Mouse (Mus musculus) liver, adult 2 months (tissue): ENCODE results near the gene Spef1. TPM values are rescaled to one million over a fixed set of nuclear protein-coding genes. Genes with fewer than 3 reads are reported as not detected.

Source experiments
- DNase-seq: peaks from one replicate; pipeline ENCODE4 v3.0.0-alpha.2; 2011; ENCODE audit warnings: low read depth, low spot score; ENCODE audit errors: extremely low read depth
- H3K27ac ChIP-seq: fragments of 200-500 bp; replicated peaks from 2 replicates; pipeline ENCODE4 v1.5.1; 2012; ENCODE audit warnings: low read depth, mild to moderate bottlenecking, control low read depth, inconsistent platforms, low read length; ENCODE audit not compliant: insufficient read depth
- H3K27me3 ChIP-seq: fragments of 200-500 bp; 2 replicates; pipeline ENCODE4 v1.6.1; 2012; ENCODE audit warnings: mild to moderate bottlenecking, moderate library complexity, low read length, inconsistent platforms; ENCODE audit not compliant: control insufficient read depth, insufficient read depth
- H3K36me3 ChIP-seq: fragments of 200-500 bp; 2 replicates; pipeline ENCODE4 v1.6.1; 2012; ENCODE audit warnings: low read length, inconsistent platforms; ENCODE audit not compliant: control insufficient read depth, insufficient read depth
- H3K4me1 ChIP-seq: fragments of 200-500 bp; 2 replicates; pipeline ENCODE4 v1.6.1; 2011; ENCODE audit warnings: low read length; ENCODE audit not compliant: control insufficient read depth, insufficient read depth
- H3K4me3 ChIP-seq: fragments of 200-500 bp; 2 replicates; pipeline ENCODE4 v1.5.1; 2011; ENCODE audit warnings: low read depth, mild to moderate bottlenecking, control low read depth, low read length, moderate library complexity; ENCODE audit not compliant: insufficient read depth
- H3K79me2 ChIP-seq: fragments of 200-500 bp; 2 replicates; pipeline ENCODE4 v1.6.1; 2012; ENCODE audit warnings: inconsistent platforms, mild to moderate bottlenecking, low read length, moderate library complexity; ENCODE audit not compliant: control insufficient read depth, insufficient read depth
- H3K9ac ChIP-seq: fragments of 200-500 bp; 2 replicates; pipeline ENCODE4 v1.6.1; 2012; ENCODE audit warnings: low read depth, mild to moderate bottlenecking, control low read depth, inconsistent platforms, low read length
- CTCF ChIP-seq: fragments of 200-500 bp; IDR thresholded peaks from 2 replicates; pipeline ENCODE4 v1.5.1; 2011; ENCODE audit warnings: low read depth, low read length, control low read depth
- POLR2A ChIP-seq: fragments of 200-500 bp; IDR thresholded peaks from 2 replicates; pipeline ENCODE4 v1.6.1; 2011; ENCODE audit warnings: low read length, control low read depth; ENCODE audit not compliant: insufficient read depth; ENCODE audit errors: extremely low read depth
- WGBS: fragments of 180-500 bp; shearing (Covaris S2); methylation state at CpG from one replicate; pipeline ENCODE4 v1.1.7; 2018; 5-methylcytosine and 5-hydroxymethylcytosine counted together
- polyA plus RNA-seq: library from polyadenylated mRNA; depleted of rRNA; stranded (reverse); fragments of >200 nt; gene quantifications from 2 replicates; pipeline ENCODE4 v1.2.3, GENCODE M21; 2012
- total RNA-seq: library from RNA; depleted of rRNA; stranded (reverse); fragments of >200 nt; gene quantifications from 2 replicates; pipeline ENCODE4 v1.2.3, GENCODE M21; 2014

The Spef1 gene
- total and polyA plus RNA-seq, 2 experiments = 0.37 to 0.76 TPM

GRCm38 (mm10) chr2:131220030-131220429 lies 32.9 kb upstream of the Spef1 start:
- H3K9ac ChIP-seq = no peak overlapping the region
- no peaks in the 10 kb centered on the region for H3K36me3 ChIP-seq
- no peaks in the 10 kb centered on the region for H3K79me2 ChIP-seq
- peaks cover 23% of the 10 kb centered on the region for H3K4me1 ChIP-seq
- 77% methylated on average over 4 of the region's 4 CpGs for WGBS
- TF ChIP-seq CTCF (no peak), POLR2A (no peak)
- H3K27me3 ChIP-seq = no peaks in the 10 kb centered on the region
- H3K27ac ChIP-seq = no peak overlapping the region
- no peak overlapping the region for H3K4me3 ChIP-seq
- DNase-seq = no peak

- H3K79me2 ChIP-seq = peaks cover 9% of the 10 kb centered on the region; the same call in 1 of the 2 replicates
- H3K27me3 ChIP-seq = no peaks in the 10 kb centered on the region
- peak overlapping the region; percentile 68 for H3K9ac ChIP-seq
- H3K27ac ChIP-seq = peak overlapping the region; percentile 97
- peaks cover 13% of the 10 kb centered on the region for H3K4me1 ChIP-seq
- WGBS = 26% methylated on average over 7 of the region's 7 CpGs
- no peak overlapping the region; the same call in 1 of the 2 replicates for H3K4me3 ChIP-seq
- TF ChIP-seq CTCF (no peak), POLR2A (no peak)
- H3K36me3 ChIP-seq = peaks cover 2% of the 10 kb centered on the region; the same call in 1 of the 2 replicates
- peak; percentile 92 for DNase-seq
Observed at GRCm38 (mm10) chr2:131215941-131216858, 29.1 kb upstream of the Spef1 start.

- Histone ChIP-seq H3K36me3 (peaks cover 2% of the 10 kb centered on the region; the same call in 1 of the 2 replicates), H3K4me1 (peaks cover 17% of the 10 kb centered on the region), H3K9ac (no peak overlapping the region), H3K27ac (no peak overlapping the region), H3K79me2 (peaks cover 9% of the 10 kb centered on the region; the same call in 1 of the 2 replicates), H3K27me3 (no peaks in the 10 kb centered on the region), H3K4me3 (no peak overlapping the region)
- no peak for DNase-seq
- 86% methylated on average over 7 of the region's 7 CpGs for WGBS
- no peak for TF ChIP-seq CTCF
- no peak for TF ChIP-seq POLR2A
Observed at GRCm38 (mm10) chr2:131213773-131214172, 26.7 kb upstream of the Spef1 start.

- TF ChIP-seq POLR2A (no peak), CTCF (no peak)
- Histone ChIP-seq H3K4me3 (peak overlapping the region; percentile 79), H3K4me1 (peaks cover 9% of the 10 kb centered on the region), H3K79me2 (peaks cover 9% of the 10 kb centered on the region; the same call in 1 of the 2 replicates), H3K36me3 (peaks cover 2% of the 10 kb centered on the region; the same call in 1 of the 2 replicates), H3K27me3 (no peaks in the 10 kb centered on the region), H3K9ac (peak overlapping the region; percentile 89), H3K27ac (peak overlapping the region; percentile 97)
- 6% methylated on average over 9 of the region's 9 CpGs for WGBS
- DNase-seq = peak; percentile 83
Observed at GRCm38 (mm10) chr2:131211026-131211615, 24.0 kb upstream of the Spef1 start.

DNA sequence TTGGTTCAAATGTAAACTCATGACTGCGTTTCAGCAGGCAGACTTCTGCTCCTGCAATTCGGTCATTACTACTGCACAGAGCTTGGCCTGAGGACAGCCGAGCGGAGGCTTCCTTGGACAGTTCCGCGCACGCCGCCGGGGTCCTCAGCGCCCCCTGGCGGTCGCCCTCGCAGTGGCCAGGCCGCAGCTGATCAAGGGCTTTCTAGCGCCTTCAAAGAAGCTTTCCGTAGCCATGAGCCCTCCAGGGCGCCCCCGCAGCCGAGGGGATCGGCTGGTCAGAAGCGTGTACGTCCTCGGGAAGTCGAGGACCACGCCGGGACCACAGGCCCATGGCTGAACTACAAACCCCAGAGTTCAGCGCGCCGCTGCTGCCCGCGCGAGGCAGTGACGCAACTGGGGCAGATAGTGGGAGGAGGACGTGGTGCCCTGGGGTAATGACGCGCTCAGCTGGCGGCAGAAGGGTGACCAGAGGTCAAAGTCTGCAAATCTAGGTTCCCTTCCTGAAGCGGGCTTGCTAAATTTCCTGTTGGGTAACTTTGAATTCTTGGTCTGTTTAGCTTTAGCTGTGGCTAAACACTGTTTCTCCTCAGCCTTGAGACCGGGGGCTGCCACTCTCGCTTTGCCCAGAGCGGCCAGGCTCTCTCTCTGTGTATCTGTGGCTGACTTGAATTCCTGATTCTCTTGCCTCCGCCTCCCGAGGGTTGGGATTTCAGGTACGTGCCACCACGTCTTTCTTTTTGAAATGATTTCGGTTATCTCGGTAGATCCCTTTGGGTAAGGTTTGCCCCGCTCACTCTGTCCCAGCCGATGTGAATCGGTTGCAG lies 23.1 kb upstream of the Spef1 start:
- Histone ChIP-seq H3K79me2 (peaks cover 9% of the 10 kb centered on the region; the same call in 1 of the 2 replicates), H3K36me3 (peaks cover 2% of the 10 kb centered on the region; the same call in 1 of the 2 replicates), H3K4me1 (peaks cover 6% of the 10 kb centered on the region), H3K27ac (peak overlapping the region; percentile 97), H3K4me3 (peak overlapping the region; percentile 79), H3K27me3 (no peaks in the 10 kb centered on the region), H3K9ac (peak overlapping the region; percentile 89)
- DNase-seq = peak; percentile 96
- WGBS = under 1% methylated on average over 50 of the region's 50 CpGs
- TF ChIP-seq POLR2A = peak; percentile 41; the same call in 1 of the 2 replicates
- TF ChIP-seq CTCF = peak; percentile 89
